Mouse (Mus musculus) C2C12 (cell line): ENCODE data around the gene Urm1.

Experiments
- CTCF ChIP-seq: IDR thresholded peaks from one replicate; pipeline ENCODE4 v1.5.1; 2011; ENCODE audit not compliant: control insufficient read depth, insufficient read depth, insufficient read length
- FOSL1 ChIP-seq: IDR thresholded peaks from one replicate; pipeline ENCODE4 v1.8.0; 2011; ENCODE audit warnings: mild to moderate bottlenecking, low read length; ENCODE audit not compliant: poor library complexity, insufficient read depth, severe bottlenecking
- MAX ChIP-seq: IDR thresholded peaks from one replicate; pipeline ENCODE4 v1.6.1; 2011; ENCODE audit warnings: mild to moderate bottlenecking, control low read depth
- MYOD1 ChIP-seq: IDR thresholded peaks from one replicate; pipeline ENCODE4 v1.6.1; 2011; ENCODE audit warnings: low read depth; ENCODE audit not compliant: control insufficient read depth, insufficient read length

DNA sequence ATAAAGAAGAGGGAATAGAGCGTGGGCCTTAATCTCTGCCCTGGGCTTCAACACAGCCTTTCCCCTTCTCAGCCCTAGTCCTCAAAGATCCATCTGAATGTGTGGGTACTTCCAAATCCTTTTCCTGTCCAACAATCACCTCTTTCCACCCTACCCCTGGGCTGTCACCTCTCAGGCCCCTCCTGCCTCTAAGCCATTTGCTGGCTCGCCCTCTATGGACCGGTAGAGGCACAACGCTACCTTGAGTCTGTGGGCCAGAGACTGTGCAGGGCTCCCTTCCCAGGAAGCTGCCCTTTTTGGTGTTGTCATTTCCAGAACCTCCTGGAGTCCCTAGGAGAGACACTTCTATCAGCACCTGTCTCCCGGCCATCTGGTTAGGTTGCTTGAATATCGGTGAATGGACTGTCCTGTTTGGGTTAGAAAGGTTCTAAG is 16.5 kb upstream of the Urm1 start:
- TF ChIP-seq MYOD1: no peak
- no peak for TF ChIP-seq MAX
- TF ChIP-seq CTCF: no peak
- TF ChIP-seq FOSL1: no peak
